Mouse (Mus musculus): ENCODE data around the gene Ube3c. TPM values are rescaled to one million over a fixed set of nuclear protein-coding genes. Genes with fewer than 3 reads are reported as not detected.
"Not testable (repeated sequence)": the region's sequence is repeated elsewhere in the genome, so short reads cannot be mapped to it uniquely, and the experiment has no call there.

Gene Ube3c
- polyA plus RNA-seq, 1 experiment from 2014 or later: 36.4 TPM

- H3K27me3 ChIP-seq (ENCODE audit: control insufficient read depth, insufficient read depth, low read length): no peaks in the 10 kb centered on the region
- H3K9me3 ChIP-seq (replicated peaks; ENCODE audit: control insufficient read depth, low read length): no peaks in the 10 kb centered on the region
- H3K36me3 ChIP-seq (replicated peaks; ENCODE audit: control insufficient read depth, insufficient read depth, low read depth, low read length): peaks cover 4% of the 10 kb centered on the region; the same call in 1 of the 2 replicates
- H3K27ac ChIP-seq (replicated peaks; ENCODE audit: low read depth, low read length): no peak overlapping the region
- no peaks in the 10 kb centered on the region for H3K4me1 ChIP-seq (ENCODE audit: control insufficient read depth, insufficient read depth, low read length)
- DNase-seq (ENCODE audit: low spot score) (no peak), ATAC-seq (replicated peaks; ENCODE audit: insufficient number of reproducible peaks, low FRiP score, low TSS enrichment, low read depth) (no peak)
- WGBS: 91% methylated on average over 7 of the region's 7 CpGs
- H3K4me3 ChIP-seq (ENCODE audit: low read depth, low read length): no peak overlapping the region
- H3K4me2 ChIP-seq (ENCODE audit: low read depth, low read length): no peak overlapping the region
- H3K9ac ChIP-seq (replicated peaks; ENCODE audit: low read length): no peak overlapping the region
Measured at GRCm38 (mm10) chr5:29641124-29641884, 72.3 kb downstream of the Ube3c start.

GRCm38 (mm10) chr5:29651696-29652095 lies 82.7 kb downstream of the Ube3c start:
- H3K9me3 ChIP-seq (replicated peaks; ENCODE audit: control insufficient read depth, low read length): no peaks in the 10 kb centered on the region
- H3K27ac ChIP-seq (replicated peaks; ENCODE audit: low read depth, low read length): no peak overlapping the region
- no peak for ATAC-seq (replicated peaks; ENCODE audit: insufficient number of reproducible peaks, low FRiP score, low TSS enrichment, low read depth)
- no peak for DNase-seq (ENCODE audit: low spot score)
- H3K27me3 ChIP-seq (ENCODE audit: control insufficient read depth, insufficient read depth, low read length): no peaks in the 10 kb centered on the region
- H3K9ac ChIP-seq (replicated peaks; ENCODE audit: low read length): no peak overlapping the region
- no peaks in the 10 kb centered on the region for H3K4me1 ChIP-seq (ENCODE audit: control insufficient read depth, insufficient read depth, low read length)
- H3K36me3 ChIP-seq (replicated peaks; ENCODE audit: control insufficient read depth, insufficient read depth, low read depth, low read length): peaks cover 3% of the 10 kb centered on the region; the same call in 1 of the 2 replicates
- H3K4me2 ChIP-seq (ENCODE audit: low read depth, low read length): no peak overlapping the region
- no peak overlapping the region for H3K4me3 ChIP-seq (ENCODE audit: low read depth, low read length)

DNA sequence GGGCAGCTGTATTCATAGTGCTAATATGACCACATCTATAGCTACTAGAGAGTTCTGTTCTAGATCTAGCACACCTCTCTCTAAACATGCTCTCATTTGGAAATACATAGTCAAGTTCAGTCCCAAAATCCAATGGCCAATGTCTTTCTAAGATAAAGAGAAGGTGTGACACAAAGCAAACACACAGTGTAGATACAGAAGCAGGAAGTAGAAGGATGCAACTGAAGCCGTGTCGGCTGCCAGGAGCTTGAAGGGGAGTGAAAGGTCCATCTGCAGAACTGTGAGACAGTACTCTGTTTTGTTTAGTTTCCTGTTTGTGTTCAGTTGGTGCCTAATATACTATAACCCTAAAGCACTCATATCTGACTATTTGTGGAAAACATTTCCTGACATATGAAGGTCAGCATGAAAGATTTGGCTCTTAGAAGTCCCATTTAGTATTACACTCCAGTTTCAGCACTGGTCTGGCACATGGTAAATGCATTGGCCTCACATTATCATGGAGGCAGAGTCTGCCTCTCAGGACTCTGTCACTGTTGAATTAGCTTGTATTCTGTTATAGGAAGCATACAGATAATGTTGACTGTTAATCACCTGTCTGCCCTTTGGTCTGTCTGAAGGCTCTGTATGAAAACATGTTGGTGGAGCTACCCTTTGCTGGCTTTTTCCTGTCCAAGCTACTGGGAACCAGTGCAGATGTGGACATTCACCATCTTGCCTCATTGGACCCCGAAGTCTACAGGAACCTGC lies 88.7 kb downstream of the Ube3c start:
- Histone ChIP-seq H3K4me1 (ENCODE audit: control insufficient read depth, insufficient read depth, low read length) (no peaks in the 10 kb centered on the region), H3K4me3 (ENCODE audit: low read depth, low read length) (no peak overlapping the region), H3K27ac (replicated peaks; ENCODE audit: low read depth, low read length) (no peak overlapping the region), H3K27me3 (ENCODE audit: control insufficient read depth, insufficient read depth, low read length) (no peaks in the 10 kb centered on the region), H3K4me2 (ENCODE audit: low read depth, low read length) (no peak overlapping the region), H3K9ac (replicated peaks; ENCODE audit: low read length) (no peak overlapping the region), H3K9me3 (replicated peaks; ENCODE audit: control insufficient read depth, low read length) (no peaks in the 10 kb centered on the region), H3K36me3 (replicated peaks; ENCODE audit: control insufficient read depth, insufficient read depth, low read depth, low read length) (no peaks in the 10 kb centered on the region)
- ATAC-seq (replicated peaks; ENCODE audit: insufficient number of reproducible peaks, low FRiP score, low TSS enrichment, low read depth): no peak
- DNase-seq (ENCODE audit: low spot score): no peak
- 96% methylated on average over 3 of the region's 3 CpGs for WGBS

DNA sequence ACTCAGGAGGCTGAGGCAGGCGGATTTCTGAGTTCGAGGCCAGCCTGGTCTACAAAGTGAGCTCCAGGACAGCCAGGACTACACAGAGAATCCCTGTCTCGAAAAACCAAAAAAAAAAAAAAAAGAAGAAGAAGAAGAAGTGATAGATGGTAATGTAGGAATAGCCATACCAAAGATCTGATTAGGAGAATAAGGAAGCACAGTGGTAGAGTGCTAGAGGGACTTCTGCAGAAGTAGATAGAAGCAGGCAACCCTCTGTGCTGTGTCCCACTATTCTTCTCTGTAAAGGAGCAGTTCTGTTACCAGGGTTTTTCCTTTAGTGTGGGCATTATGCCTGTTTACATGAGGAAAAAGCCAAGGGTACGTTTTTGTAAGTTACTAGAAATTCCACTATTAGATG lies 92.2 kb downstream of the Ube3c start:
- not testable (repeated sequence) for H3K4me3 ChIP-seq (ENCODE audit: low read depth, low read length); H3K4me2 ChIP-seq (ENCODE audit: low read depth, low read length); H3K9me3 ChIP-seq (replicated peaks; ENCODE audit: control insufficient read depth, low read length); ATAC-seq (replicated peaks; ENCODE audit: insufficient number of reproducible peaks, low FRiP score, low TSS enrichment, low read depth); H3K27ac ChIP-seq (replicated peaks; ENCODE audit: low read depth, low read length); H3K27me3 ChIP-seq (ENCODE audit: control insufficient read depth, insufficient read depth, low read length); H3K4me1 ChIP-seq (ENCODE audit: control insufficient read depth, insufficient read depth, low read length); DNase-seq (ENCODE audit: low spot score); H3K36me3 ChIP-seq (replicated peaks; ENCODE audit: control insufficient read depth, insufficient read depth, low read depth, low read length); H3K9ac ChIP-seq (replicated peaks; ENCODE audit: low read length)
- 84% methylated on average over 4 of the region's 4 CpGs for WGBS

GRCm38 (mm10) chr5:29665391-29665790 lies 96.3 kb downstream of the Ube3c start:
- H3K9me3 ChIP-seq (replicated peaks; ENCODE audit: control insufficient read depth, low read length): no peaks in the 10 kb centered on the region
- no peaks in the 10 kb centered on the region for H3K27me3 ChIP-seq (ENCODE audit: control insufficient read depth, insufficient read depth, low read length)

DNA sequence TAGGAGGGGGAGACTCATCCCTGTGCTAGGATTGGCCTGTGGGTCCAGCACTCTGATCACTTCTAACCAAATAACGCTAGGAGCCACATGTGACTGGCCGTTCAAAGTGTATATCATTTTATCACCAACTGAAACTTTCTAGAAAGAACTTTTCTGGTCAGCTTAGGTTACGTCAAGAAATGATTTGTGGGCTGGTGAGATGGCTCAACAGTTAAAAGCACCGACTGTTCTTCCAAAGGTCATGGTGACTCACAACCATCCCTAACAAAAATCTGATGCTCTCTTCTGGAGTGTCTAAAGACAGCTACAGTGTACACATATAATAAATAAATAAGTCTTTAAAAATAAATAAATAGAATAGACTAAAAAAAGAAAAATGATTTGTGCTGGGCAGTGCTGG lies 103.5 kb downstream of the Ube3c start:
- H3K9ac ChIP-seq (replicated peaks; ENCODE audit: low read length): no peak overlapping the region
- peaks cover 8% of the 10 kb centered on the region for H3K36me3 ChIP-seq (replicated peaks; ENCODE audit: control insufficient read depth, insufficient read depth, low read depth, low read length)
- no peak overlapping the region for H3K4me2 ChIP-seq (ENCODE audit: low read depth, low read length)
- WGBS: 91% methylated on average over 4 of the region's 4 CpGs
- no peaks in the 10 kb centered on the region for H3K4me1 ChIP-seq (ENCODE audit: control insufficient read depth, insufficient read depth, low read length)
- no peak overlapping the region for H3K4me3 ChIP-seq (ENCODE audit: low read depth, low read length)
- no peaks in the 10 kb centered on the region for H3K9me3 ChIP-seq (replicated peaks; ENCODE audit: control insufficient read depth, low read length)
- no peak for DNase-seq (ENCODE audit: low spot score)
- ATAC-seq (replicated peaks; ENCODE audit: insufficient number of reproducible peaks, low FRiP score, low TSS enrichment, low read depth): no peak
- no peak overlapping the region for H3K27ac ChIP-seq (replicated peaks; ENCODE audit: low read depth, low read length)
- H3K27me3 ChIP-seq (ENCODE audit: control insufficient read depth, insufficient read depth, low read length): no peaks in the 10 kb centered on the region

More at GRCm38 (mm10) chr5:29665391-29665790, 96.3 kb downstream of the Ube3c start:
- H3K4me1 ChIP-seq (ENCODE audit: control insufficient read depth, insufficient read depth, low read length): no peaks in the 10 kb centered on the region
- ATAC-seq (replicated peaks; ENCODE audit: insufficient number of reproducible peaks, low FRiP score, low TSS enrichment, low read depth): no peak
- H3K36me3 ChIP-seq (replicated peaks; ENCODE audit: control insufficient read depth, insufficient read depth, low read depth, low read length): no peaks in the 10 kb centered on the region; the same call in 1 of the 2 replicates
- H3K4me2 ChIP-seq (ENCODE audit: low read depth, low read length): no peak overlapping the region
- no peak overlapping the region for H3K4me3 ChIP-seq (ENCODE audit: low read depth, low read length)
- no peak overlapping the region for H3K27ac ChIP-seq (replicated peaks; ENCODE audit: low read depth, low read length)
- H3K9ac ChIP-seq (replicated peaks; ENCODE audit: low read length): no peak overlapping the region
- DNase-seq (ENCODE audit: low spot score): no peak
- 88% methylated on average over 2 of the region's 2 CpGs for WGBS

DNA sequence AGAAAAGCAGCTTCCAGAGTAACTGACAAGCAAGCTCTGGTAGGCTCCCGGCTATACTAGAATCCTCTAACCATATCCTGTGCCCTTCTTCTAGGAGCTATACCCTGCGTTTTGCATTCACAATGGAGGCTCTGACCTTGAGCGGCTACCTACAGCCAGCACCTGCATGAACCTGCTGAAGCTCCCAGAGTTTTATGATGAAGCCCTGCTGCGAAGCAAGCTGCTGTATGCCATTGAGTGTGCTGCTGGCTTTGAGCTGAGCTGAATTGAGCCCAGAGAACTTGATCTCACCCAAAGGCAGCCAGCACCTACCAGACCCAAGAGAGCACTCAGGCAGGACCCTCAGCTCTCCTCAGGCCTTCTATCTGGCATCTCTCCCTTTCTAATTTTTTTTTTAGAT lies 105.3 kb downstream of the Ube3c start:
- no peak overlapping the region for H3K4me3 ChIP-seq (ENCODE audit: low read depth, low read length)
- DNase-seq (ENCODE audit: low spot score) (no peak), ATAC-seq (replicated peaks; ENCODE audit: insufficient number of reproducible peaks, low FRiP score, low TSS enrichment, low read depth) (no peak)
- peaks cover 8% of the 10 kb centered on the region for H3K36me3 ChIP-seq (replicated peaks; ENCODE audit: control insufficient read depth, insufficient read depth, low read depth, low read length)
- no peak overlapping the region for H3K27ac ChIP-seq (replicated peaks; ENCODE audit: low read depth, low read length)
- no peaks in the 10 kb centered on the region for H3K4me1 ChIP-seq (ENCODE audit: control insufficient read depth, insufficient read depth, low read length)
- H3K9ac ChIP-seq (replicated peaks; ENCODE audit: low read length): no peak overlapping the region
- H3K27me3 ChIP-seq (ENCODE audit: control insufficient read depth, insufficient read depth, low read length): no peaks in the 10 kb centered on the region
- 90% methylated on average over 4 of the region's 4 CpGs for WGBS
- no peaks in the 10 kb centered on the region for H3K9me3 ChIP-seq (replicated peaks; ENCODE audit: control insufficient read depth, low read length)
- no peak overlapping the region for H3K4me2 ChIP-seq (ENCODE audit: low read depth, low read length)

DNA sequence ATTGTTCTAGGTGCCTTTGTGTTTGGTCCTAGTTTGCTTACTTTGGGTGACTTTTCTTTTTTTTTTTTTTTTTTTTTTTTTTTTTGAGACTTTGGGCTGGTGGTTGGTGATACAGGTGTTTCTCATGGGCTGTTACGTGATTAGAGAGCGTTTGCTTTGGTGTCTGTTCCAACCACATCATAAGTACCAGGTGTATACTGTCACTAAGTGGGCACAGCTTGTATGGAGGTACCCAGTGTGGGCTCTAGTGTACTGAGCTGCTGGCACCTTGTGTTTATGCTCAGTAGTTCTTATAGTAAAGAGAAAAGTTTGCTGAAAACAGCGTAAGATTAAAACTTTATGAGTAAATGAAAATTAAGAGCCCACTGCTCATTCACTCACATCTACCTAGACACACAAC lies 107.4 kb downstream of the Ube3c start:
- WGBS: 93% methylated on average over 3 of the region's 3 CpGs
- H3K4me2 ChIP-seq (ENCODE audit: low read depth, low read length): no peak overlapping the region
- DNase-seq (ENCODE audit: low spot score): no peak
- H3K36me3 ChIP-seq (replicated peaks; ENCODE audit: control insufficient read depth, insufficient read depth, low read depth, low read length): peaks cover 6% of the 10 kb centered on the region
- H3K9me3 ChIP-seq (replicated peaks; ENCODE audit: control insufficient read depth, low read length): no peaks in the 10 kb centered on the region
- H3K4me1 ChIP-seq (ENCODE audit: control insufficient read depth, insufficient read depth, low read length): no peaks in the 10 kb centered on the region
- no peak overlapping the region for H3K4me3 ChIP-seq (ENCODE audit: low read depth, low read length)
- no peak overlapping the region for H3K27ac ChIP-seq (replicated peaks; ENCODE audit: low read depth, low read length)
- no peak for ATAC-seq (replicated peaks; ENCODE audit: insufficient number of reproducible peaks, low FRiP score, low TSS enrichment, low read depth)
- no peaks in the 10 kb centered on the region for H3K27me3 ChIP-seq (ENCODE audit: control insufficient read depth, insufficient read depth, low read length)
- H3K9ac ChIP-seq (replicated peaks; ENCODE audit: low read length): no peak overlapping the region

Data from embryonic facial prominence, embryonic 11.5 days (tissue).